Mouse (Mus musculus): Measurements from ENCODE around the gene Fnip2. TPM values are rescaled to one million over a fixed set of nuclear protein-coding genes. Genes with fewer than 3 reads are reported as not detected.

Gene Fnip2
- polyA plus RNA-seq, 1 experiment, result 35.5 TPM

DNA sequence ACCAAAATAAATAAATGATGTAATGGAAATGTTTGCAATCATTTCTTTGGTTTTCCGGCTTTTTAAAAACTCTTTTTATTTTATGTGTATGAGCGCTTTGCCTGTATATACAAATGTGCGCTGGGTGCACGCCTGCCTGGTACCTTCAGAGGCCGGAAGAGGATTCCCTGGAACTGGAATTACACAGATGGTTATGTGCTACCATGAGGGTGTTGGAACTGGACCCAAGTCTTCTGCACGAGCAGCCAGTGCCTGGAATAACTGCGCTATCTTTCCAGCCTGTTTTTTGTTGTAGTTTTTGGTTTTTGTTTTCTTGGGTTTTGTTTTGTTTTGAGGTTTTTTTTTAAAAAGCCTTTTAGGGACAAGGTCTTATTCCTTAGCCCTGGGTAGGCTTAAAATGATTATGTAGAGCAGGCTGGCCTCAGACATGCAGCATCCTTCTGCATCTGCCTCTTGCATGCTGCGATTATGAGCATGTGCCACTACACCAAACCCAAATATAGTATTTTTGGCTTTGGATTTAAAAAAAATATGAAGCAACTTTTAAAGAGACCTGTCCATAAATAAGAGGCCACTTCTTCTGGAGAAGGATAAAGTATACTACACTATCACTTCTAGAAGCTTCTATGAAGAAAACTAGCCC is 17.7 kb downstream of the Fnip2 start:
- H3K27me3 ChIP-seq (ENCODE audit: control insufficient read depth, insufficient read depth, low read length, poor library complexity, severe bottlenecking), result no peaks in the 10 kb centered on the region
- no peak overlapping the region for H3K4me3 ChIP-seq (ENCODE audit: low read depth, low read length)
- H3K9ac ChIP-seq (ENCODE audit: low read depth, poor library complexity, severe bottlenecking), result no peak overlapping the region
- H3K36me3 ChIP-seq (ENCODE audit: control insufficient read depth, insufficient read depth, low read length, poor library complexity, severe bottlenecking), result no peaks in the 10 kb centered on the region
- H3K4me1 ChIP-seq (ENCODE audit: control insufficient read depth, insufficient read depth, low read length), result no peaks in the 10 kb centered on the region
- TF ChIP-seq POLR2A (IDR thresholded peaks at IDR 0.05; ENCODE audit: insufficient read depth, low read length) (no peak), CTCF (IDR thresholded peaks at IDR 0.05; ENCODE audit: low read depth, low read length) (no peak), EP300 (IDR thresholded peaks at IDR 0.05; ENCODE audit: insufficient read depth, low read depth, low read length) (no peak)
- no peak overlapping the region for H3K27ac ChIP-seq (ENCODE audit: insufficient read depth, low read length)
- H3K9me3 ChIP-seq (replicated peaks; ENCODE audit: control insufficient read depth, insufficient read depth, low read length, poor library complexity, severe bottlenecking), result no peaks in the 10 kb centered on the region

DNA sequence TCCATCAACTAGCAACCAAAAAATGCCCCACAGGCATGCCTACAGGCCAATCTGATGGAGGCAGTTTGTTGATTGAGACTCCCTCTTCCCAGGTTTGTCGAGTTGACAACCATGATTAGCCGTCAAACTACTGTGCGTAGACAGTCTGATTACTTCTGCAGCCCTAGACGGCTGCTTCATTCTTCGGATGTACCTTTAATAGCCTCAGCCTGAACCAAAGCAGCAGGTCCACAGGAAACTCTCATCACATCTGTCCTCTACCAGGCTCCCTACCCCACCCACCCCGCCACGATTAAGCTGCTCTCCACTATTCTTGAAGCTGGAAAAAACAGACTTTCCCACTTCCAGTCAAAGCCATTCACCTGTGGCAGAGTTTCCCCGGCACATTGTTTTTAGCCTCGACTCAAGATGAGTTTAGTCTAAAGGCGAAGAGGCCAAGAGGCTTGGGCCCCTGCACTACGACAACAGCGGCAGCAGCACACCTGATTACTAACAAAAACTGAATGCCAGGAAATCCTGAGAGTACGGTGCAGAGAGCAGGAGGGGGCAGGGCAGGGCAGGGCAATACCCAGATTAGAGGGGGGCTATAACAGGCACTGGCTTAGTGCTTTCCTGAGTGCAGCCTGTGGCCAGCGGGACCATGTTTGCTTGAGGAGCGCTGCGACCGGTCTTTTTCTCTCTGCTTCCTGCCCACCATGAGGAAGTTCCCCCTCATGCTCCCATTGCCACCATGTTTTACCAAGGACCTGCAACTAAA is 18.7 kb downstream of the Fnip2 start:
- Histone ChIP-seq H3K9ac (ENCODE audit: low read depth, poor library complexity, severe bottlenecking) (no peak overlapping the region), H3K4me3 (ENCODE audit: low read depth, low read length) (no peak overlapping the region), H3K36me3 (ENCODE audit: control insufficient read depth, insufficient read depth, low read length, poor library complexity, severe bottlenecking) (no peaks in the 10 kb centered on the region), H3K9me3 (replicated peaks; ENCODE audit: control insufficient read depth, insufficient read depth, low read length, poor library complexity, severe bottlenecking) (no peaks in the 10 kb centered on the region), H3K27ac (ENCODE audit: insufficient read depth, low read length) (no peak overlapping the region), H3K4me1 (ENCODE audit: control insufficient read depth, insufficient read depth, low read length) (no peaks in the 10 kb centered on the region), H3K27me3 (ENCODE audit: control insufficient read depth, insufficient read depth, low read length, poor library complexity, severe bottlenecking) (no peaks in the 10 kb centered on the region)
- TF ChIP-seq EP300 (IDR thresholded peaks at IDR 0.05; ENCODE audit: insufficient read depth, low read depth, low read length) (no peak), POLR2A (IDR thresholded peaks at IDR 0.05; ENCODE audit: insufficient read depth, low read length) (no peak), CTCF (IDR thresholded peaks at IDR 0.05; ENCODE audit: low read depth, low read length) (no peak)

DNA sequence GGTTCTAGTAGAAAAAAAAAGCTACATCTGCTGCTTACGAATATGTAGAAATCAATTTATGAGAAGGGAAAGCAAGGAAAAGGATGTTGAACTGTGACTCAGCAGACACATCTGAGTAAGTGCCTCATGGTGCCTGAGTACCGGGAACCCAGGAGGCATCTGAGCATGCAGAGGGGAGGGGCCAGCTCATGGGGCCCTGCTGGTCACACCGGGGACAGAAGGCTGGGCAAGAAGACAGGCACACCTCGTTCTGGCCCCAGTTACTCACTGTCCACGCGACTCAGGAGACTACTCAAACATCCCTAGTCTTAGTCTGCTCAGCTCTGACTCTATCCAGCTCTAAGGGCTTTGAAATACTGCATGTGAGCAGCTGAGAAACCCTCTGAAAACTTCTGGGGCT is 25.0 kb downstream of the Fnip2 start:
- no peak overlapping the region for H3K27ac ChIP-seq (ENCODE audit: insufficient read depth, low read length)
- TF ChIP-seq POLR2A (IDR thresholded peaks at IDR 0.05; ENCODE audit: insufficient read depth, low read length) (no peak), CTCF (IDR thresholded peaks at IDR 0.05; ENCODE audit: low read depth, low read length) (no peak), EP300 (IDR thresholded peaks at IDR 0.05; ENCODE audit: insufficient read depth, low read depth, low read length) (no peak)
- H3K9me3 ChIP-seq (replicated peaks; ENCODE audit: control insufficient read depth, insufficient read depth, low read length, poor library complexity, severe bottlenecking), result no peaks in the 10 kb centered on the region
- H3K4me1 ChIP-seq (ENCODE audit: control insufficient read depth, insufficient read depth, low read length), result no peaks in the 10 kb centered on the region
- no peak overlapping the region for H3K9ac ChIP-seq (ENCODE audit: low read depth, poor library complexity, severe bottlenecking)
- no peak overlapping the region for H3K4me3 ChIP-seq (ENCODE audit: low read depth, low read length)
- H3K27me3 ChIP-seq (ENCODE audit: control insufficient read depth, insufficient read depth, low read length, poor library complexity, severe bottlenecking), result no peaks in the 10 kb centered on the region
- no peaks in the 10 kb centered on the region for H3K36me3 ChIP-seq (ENCODE audit: control insufficient read depth, insufficient read depth, low read length, poor library complexity, severe bottlenecking)

DNA sequence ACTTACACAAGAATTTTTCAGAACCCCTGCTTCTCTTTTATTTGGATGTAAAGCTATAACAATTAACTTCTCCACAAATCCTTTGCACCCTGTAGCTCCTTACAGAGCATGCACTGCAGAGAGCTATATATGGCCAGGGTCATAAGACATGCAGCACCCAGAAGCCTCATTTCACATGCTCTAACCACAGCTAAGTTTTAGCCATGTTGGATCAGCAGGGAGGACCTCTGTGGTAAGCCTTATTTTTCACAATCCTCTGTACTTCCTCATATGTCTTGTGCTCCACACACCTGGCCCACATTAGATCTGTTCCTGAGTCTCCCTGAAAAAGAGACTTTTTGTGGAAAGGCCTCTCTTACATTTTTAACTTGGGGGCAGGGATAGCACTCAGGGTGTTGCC is 27.9 kb downstream of the Fnip2 start:
- Histone ChIP-seq H3K9ac (ENCODE audit: low read depth, poor library complexity, severe bottlenecking) (no peak overlapping the region), H3K36me3 (ENCODE audit: control insufficient read depth, insufficient read depth, low read length, poor library complexity, severe bottlenecking) (no peaks in the 10 kb centered on the region), H3K27ac (ENCODE audit: insufficient read depth, low read length) (no peak overlapping the region), H3K4me1 (ENCODE audit: control insufficient read depth, insufficient read depth, low read length) (no peaks in the 10 kb centered on the region), H3K9me3 (replicated peaks; ENCODE audit: control insufficient read depth, insufficient read depth, low read length, poor library complexity, severe bottlenecking) (no peaks in the 10 kb centered on the region), H3K27me3 (ENCODE audit: control insufficient read depth, insufficient read depth, low read length, poor library complexity, severe bottlenecking) (no peaks in the 10 kb centered on the region), H3K4me3 (ENCODE audit: low read depth, low read length) (no peak overlapping the region)
- TF ChIP-seq POLR2A (IDR thresholded peaks at IDR 0.05; ENCODE audit: insufficient read depth, low read length) (no peak), CTCF (IDR thresholded peaks at IDR 0.05; ENCODE audit: low read depth, low read length) (no peak), EP300 (IDR thresholded peaks at IDR 0.05; ENCODE audit: insufficient read depth, low read depth, low read length) (no peak)

DNA sequence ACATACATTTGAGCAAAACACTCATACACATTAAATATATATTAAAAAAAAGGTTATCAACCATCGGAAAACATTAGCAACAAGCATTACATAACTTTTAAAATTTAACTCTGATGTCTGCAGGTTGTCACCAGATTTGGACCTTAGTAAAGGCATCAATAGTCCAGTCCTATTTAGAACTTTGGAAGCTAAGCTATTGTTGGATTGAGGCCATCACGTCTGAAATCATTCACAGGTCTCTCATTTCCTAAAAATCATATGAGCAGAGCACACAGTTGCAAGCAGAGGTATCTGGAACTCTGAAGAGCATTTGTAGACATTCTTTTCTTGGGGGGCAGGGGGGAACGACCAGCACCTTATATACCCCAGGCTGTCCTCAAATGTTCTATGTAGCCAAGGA is 28.5 kb downstream of the Fnip2 start:
- no peaks in the 10 kb centered on the region for H3K4me1 ChIP-seq (ENCODE audit: control insufficient read depth, insufficient read depth, low read length)
- no peak overlapping the region for H3K27ac ChIP-seq (ENCODE audit: insufficient read depth, low read length)
- TF ChIP-seq EP300 (IDR thresholded peaks at IDR 0.05; ENCODE audit: insufficient read depth, low read depth, low read length) (no peak), CTCF (IDR thresholded peaks at IDR 0.05; ENCODE audit: low read depth, low read length) (no peak), POLR2A (IDR thresholded peaks at IDR 0.05; ENCODE audit: insufficient read depth, low read length) (no peak)
- no peaks in the 10 kb centered on the region for H3K36me3 ChIP-seq (ENCODE audit: control insufficient read depth, insufficient read depth, low read length, poor library complexity, severe bottlenecking)
- no peak overlapping the region for H3K4me3 ChIP-seq (ENCODE audit: low read depth, low read length)
- no peak overlapping the region for H3K9ac ChIP-seq (ENCODE audit: low read depth, poor library complexity, severe bottlenecking)
- H3K27me3 ChIP-seq (ENCODE audit: control insufficient read depth, insufficient read depth, low read length, poor library complexity, severe bottlenecking), result no peaks in the 10 kb centered on the region
- no peaks in the 10 kb centered on the region for H3K9me3 ChIP-seq (replicated peaks; ENCODE audit: control insufficient read depth, insufficient read depth, low read length, poor library complexity, severe bottlenecking)

DNA sequence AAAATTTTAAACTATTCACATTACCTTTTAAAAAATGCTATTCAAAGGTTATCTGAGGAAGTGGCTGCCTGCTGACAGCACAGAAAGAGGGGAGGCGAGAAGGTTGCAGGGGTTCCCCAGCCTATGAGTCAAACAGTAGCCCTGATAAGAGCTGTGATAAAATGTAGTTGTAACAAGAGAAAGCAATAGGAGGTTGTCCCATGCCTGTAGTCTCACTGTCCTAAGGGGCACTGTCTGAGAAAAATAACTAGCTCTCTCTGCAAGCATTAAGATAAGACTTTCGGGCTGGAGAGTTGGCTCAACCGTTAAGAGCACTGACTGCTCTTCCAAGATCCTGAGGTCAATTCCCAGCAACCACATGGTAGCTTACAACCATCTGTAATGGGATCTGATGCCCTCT is 29.3 kb downstream of the Fnip2 start:
- H3K4me3 ChIP-seq (ENCODE audit: low read depth, low read length), result no peak overlapping the region
- H3K4me1 ChIP-seq (ENCODE audit: control insufficient read depth, insufficient read depth, low read length), result no peaks in the 10 kb centered on the region
- no peak overlapping the region for H3K27ac ChIP-seq (ENCODE audit: insufficient read depth, low read length)
- TF ChIP-seq CTCF (IDR thresholded peaks at IDR 0.05; ENCODE audit: low read depth, low read length) (no peak), EP300 (IDR thresholded peaks at IDR 0.05; ENCODE audit: insufficient read depth, low read depth, low read length) (no peak), POLR2A (IDR thresholded peaks at IDR 0.05; ENCODE audit: insufficient read depth, low read length) (no peak)
- H3K36me3 ChIP-seq (ENCODE audit: control insufficient read depth, insufficient read depth, low read length, poor library complexity, severe bottlenecking), result no peaks in the 10 kb centered on the region
- no peaks in the 10 kb centered on the region for H3K27me3 ChIP-seq (ENCODE audit: control insufficient read depth, insufficient read depth, low read length, poor library complexity, severe bottlenecking)
- no peaks in the 10 kb centered on the region for H3K9me3 ChIP-seq (replicated peaks; ENCODE audit: control insufficient read depth, insufficient read depth, low read length, poor library complexity, severe bottlenecking)
- H3K9ac ChIP-seq (ENCODE audit: low read depth, poor library complexity, severe bottlenecking), result no peak overlapping the region
